Mouse (Mus musculus) layer of hippocampus, adult 8-10 months (tissue): ENCODE measurements at regions not wholly inside any gene's neighbourhood (a gene's known extent, or its start where the extent isn't known, plus 50 kb on each side); places are given as distances from the start of the nearest gene placed in this dataset.
A peak's percentile ranks its signal among the peaks of the same experiment; 100 is the strongest.
"Not testable (repeated sequence)": the region's sequence is repeated elsewhere in the genome, so short reads cannot be mapped to it uniquely, and the experiment has no call there.

Source experiments
- DNase-seq, 2 experiments: peaks; one replicate each; pipeline ENCODE4 v3.0.0; 2022; ENCODE audit warnings: low spot score in 2 of 2

DNA sequence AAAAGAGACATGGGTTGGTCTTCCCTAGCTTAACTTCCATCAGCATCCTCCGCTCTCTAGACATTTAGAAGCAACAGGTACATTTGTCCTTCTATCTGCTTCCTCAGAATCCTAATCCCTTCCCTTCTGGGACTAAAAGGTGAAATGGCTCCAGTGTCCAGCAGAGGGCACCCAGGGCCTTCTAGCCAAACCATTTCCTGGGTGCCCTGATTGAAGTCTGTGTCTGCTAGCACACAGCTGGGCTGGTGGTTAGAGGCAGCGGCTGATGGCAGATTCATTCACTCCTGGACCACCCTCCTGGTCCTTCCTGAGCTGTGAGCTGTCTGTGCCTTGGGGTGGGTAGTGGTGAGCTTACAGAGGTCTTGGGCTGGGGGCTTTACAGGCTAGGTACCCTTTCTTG, 76.5 kb upstream of the Col13a1 start:
- peak in 1 of 2 experiments; percentile 62 for DNase-seq

DNA sequence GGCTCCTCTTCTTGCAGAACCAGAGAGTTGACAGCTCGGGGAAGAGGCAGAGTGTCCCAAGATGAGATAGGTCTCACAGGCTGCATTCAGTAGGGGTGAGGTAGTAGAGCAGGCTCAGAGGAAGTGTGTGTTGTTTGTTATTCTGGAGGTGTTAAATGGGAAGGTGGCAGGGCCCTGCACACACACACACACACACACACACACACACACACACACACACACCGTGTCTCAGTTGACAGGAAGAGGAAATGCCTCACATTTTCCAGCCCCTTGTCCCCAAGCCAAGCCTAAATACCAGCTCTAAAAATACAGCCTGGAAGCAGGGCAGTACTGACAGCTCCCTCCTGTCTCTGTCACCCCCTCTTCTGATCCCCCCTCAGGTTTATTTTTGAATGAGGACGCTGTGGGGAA, 70.9 kb upstream of the Col13a1 start:
- DNase-seq, result no peak

DNA sequence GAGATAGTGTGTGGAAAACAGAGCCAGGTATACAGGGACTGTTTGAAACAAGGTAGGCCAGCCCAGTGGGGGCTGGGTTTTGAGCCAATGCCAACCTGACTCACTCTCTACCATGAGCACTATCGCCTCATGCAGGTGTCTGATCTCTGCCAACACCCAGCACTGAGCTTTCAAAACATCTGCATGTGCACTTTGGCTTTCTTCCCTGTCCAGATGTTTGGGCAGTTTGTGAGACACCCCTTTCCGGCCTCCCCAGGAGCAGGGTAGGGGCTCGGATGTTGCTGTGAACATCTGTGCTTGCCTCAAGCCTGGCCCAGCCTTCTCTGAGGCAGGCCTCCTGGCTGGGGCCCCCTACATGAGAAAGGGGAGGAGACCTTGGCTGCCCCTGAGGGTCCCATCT, 65.5 kb upstream of the Col13a1 start:
- DNase-seq, result no peak

DNA sequence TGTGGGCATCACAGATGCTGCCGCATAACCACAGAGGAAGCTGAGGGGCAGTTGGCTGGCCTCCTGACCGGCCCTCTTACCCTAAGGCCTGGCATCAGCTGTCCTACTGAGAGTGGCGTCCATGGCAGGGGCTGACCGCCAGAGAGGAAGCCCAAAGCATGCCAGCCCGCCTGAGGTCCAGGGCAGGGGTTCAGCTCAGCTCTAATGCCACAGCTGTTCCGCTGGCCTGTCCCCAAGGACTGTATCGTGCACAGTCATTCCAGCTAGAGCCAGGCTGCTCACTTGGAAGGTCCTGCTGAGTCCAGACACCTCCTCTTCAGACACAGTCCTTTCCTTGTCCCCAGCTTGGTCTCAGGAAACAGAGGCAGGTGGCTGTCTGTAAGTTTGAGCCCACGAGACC, 61.0 kb upstream of the Col13a1 start:
- no peak for DNase-seq

DNA sequence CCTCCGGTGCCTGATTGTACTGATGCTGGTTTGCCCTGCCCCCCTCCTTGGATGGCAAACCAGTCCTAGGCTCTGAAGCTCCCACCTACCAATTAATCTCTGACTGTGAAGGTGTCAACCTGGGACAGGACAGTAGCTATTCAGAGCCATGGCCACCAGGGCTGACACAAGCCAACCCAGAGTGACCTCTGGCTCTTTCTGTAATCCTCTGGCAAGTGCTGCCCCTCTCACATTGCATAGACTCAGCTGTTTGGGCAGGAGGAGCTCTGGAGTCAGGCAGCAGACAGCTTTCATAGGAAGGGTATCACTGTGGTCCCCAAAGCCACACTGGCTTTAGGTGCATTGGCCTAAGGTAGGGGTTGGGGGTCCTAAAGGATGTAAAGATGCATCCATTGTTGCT, 59.7 kb upstream of the Col13a1 start:
- DNase-seq, result no peak

DNA sequence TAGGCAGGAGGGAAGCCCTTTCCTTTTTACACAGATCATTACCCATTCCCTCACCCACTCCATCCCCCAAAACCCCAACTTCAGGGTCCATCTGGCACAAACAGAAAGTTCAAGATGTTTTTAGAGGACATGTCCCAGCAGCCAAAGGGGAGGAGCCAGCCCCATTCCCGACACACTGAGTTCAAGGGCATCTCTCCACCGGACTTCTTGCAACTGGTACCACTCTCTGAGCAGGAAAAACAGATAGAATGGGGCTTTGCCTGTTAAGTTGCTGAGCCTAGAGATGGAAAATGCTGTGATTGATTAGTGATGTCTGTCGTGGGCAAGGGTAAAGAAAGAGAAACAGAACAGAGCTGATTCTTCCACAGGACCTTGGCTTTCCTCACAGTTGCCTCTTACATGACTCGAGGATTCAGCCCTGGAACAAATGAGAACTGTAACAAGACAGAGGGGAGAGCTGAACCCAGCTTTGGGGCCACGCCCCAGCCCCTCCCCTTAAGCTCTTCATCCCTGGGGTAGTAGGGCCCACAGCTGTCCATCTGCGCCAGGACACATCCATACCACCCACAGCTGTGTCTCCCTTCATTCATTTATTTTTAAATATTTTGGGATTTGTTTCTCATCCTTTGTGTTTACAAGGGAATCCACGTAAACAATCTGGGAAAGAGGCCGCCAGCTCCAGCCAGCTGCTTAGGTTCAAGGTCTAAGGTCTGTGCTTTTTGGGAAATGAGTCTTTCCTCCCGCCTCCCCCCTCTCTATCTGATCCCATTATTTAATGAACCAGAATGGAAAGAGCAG, 58.7 kb upstream of the Col13a1 start:
- no peak for DNase-seq

DNA sequence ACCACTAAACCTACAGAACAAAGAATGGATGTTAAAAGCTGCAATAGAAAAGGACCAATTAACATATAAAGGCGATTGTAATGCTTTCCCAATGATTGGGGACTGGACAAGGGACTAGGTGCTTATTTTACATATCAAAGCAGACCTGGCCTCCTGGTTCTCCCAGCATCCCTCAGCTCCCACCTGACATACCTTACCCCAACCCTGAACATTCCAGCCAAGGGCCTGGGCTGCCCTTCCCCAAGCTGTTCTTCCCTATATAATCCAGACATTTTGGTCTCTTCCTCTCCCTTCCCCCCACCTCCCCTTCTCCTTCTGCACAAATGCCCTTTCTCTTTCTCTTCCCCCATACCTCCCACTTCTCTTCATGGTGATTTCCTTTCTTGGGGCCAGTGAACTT, 57.9 kb upstream of the Col13a1 start:
- no peak for DNase-seq

DNA sequence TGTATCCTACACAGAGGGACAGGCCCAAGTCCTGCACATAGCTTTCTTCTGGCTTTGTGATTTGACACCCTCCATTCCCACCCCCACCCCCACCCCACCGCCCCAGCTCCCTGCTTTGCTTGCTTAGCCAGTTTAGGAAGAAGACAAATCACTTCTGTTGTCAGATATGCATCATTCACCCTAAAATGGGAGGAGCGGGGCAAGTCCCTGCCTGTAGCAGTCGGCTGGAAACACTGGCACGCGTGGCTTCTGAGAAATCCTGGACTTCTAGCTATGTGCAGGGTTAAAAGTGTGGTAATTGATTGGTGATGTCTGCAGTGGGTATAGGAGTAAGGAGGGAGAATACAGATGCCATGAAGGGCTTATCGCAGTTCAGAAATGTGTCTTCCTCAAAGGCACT, 55.4 kb upstream of the Col13a1 start:
- no peak for DNase-seq

DNA sequence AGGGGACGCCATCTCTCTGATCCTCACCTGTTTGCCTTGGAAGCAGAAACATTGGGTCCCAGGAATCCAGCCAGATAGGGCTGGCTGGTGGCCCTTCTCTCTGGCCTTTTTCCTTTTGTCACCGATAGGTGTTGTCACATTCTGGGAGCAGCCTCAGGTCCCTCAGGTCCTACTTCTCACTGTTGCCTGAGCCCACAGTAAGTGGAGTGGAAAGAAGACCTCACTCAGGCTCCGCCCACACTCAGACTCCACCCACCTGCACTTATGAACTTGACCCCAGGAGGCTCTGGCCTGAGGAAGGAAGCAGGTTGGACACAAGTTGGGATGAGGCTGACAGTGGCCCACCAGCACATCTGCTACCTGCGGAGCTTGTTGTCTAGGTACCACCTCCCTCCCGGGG, 54.8 kb upstream of the Col13a1 start:
- DNase-seq, result no peak

DNA sequence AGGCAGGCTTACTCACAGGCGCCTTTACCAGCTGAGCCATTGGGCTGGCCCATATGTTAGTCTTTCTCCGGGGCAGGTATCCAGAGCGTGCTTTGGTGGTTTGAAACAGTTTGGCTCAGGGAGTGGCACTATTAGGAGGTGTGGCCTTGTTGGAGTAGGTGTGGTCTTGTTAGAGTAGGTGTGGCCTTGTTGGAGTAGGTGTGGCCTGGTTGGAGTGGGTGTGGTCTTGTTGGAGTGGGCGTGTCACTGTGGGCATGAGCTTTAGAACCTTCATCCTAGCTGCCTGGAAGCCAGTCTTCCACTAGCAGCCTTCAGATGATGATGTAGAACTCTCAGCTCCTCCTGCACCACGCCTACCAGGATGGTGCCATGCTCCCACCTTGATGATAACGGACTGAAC, 53.1 kb upstream of the Col13a1 start:
- DNase-seq, result not testable (repeated sequence)

GRCm38 (mm10) chr10:62029271-62029670, 50.4 kb upstream of the Col13a1 start:
- DNase-seq, result no peak
